Mouse (Mus musculus) embryonic facial prominence, embryonic 15.5 days (tissue): ENCODE measurements around the gene Cxcr2. TPM values are rescaled to one million over a fixed set of nuclear protein-coding genes. Genes with fewer than 3 reads are reported as not detected.
"Not testable (repeated sequence)": the region's sequence is repeated elsewhere in the genome, so short reads cannot be mapped to it uniquely, and the experiment has no call there.

Experiments
- ATAC-seq: fragments of 200-750 bp; cut with Nextera tagmentation; 2 replicates; pipeline ENCODE4 v1.8.0; 2017; ENCODE audit warnings: low read depth, moderate TSS enrichment; ENCODE audit not compliant: insufficient number of reproducible peaks, low FRiP score, low TSS enrichment
- H3K27ac ChIP-seq: fragments of 300-500 bp; sonication (generic); replicated peaks from 2 replicates; pipeline ENCODE4 v1.5.1; 2015; ENCODE audit warnings: mild to moderate bottlenecking, inconsistent platforms
- H3K27me3 ChIP-seq: fragments of 300-500 bp; sonication (generic); 2 replicates; pipeline ENCODE4 v1.6.1; 2015; ENCODE audit warnings: inconsistent platforms
- H3K36me3 ChIP-seq: fragments of 300-500 bp; sonication (generic); 2 replicates; pipeline ENCODE4 v1.6.1; 2015; ENCODE audit warnings: mild to moderate bottlenecking, inconsistent platforms
- H3K4me1 ChIP-seq: fragments of 300-500 bp; sonication (generic); 2 replicates; pipeline ENCODE4 v1.6.1; 2015; ENCODE audit warnings: inconsistent platforms
- H3K4me2 ChIP-seq: fragments of 300-500 bp; sonication (generic); replicated peaks from 2 replicates; pipeline ENCODE4 v1.6.1; 2015; ENCODE audit warnings: mild to moderate bottlenecking, inconsistent platforms
- H3K4me3 ChIP-seq: fragments of 300-500 bp; sonication (generic); replicated peaks from 2 replicates; pipeline ENCODE4 v1.5.1; 2015; ENCODE audit warnings: mild to moderate bottlenecking, inconsistent platforms
- H3K9ac ChIP-seq: fragments of 300-500 bp; sonication (generic); 2 replicates; pipeline ENCODE4 v1.6.1; 2015; ENCODE audit warnings: inconsistent platforms
- H3K9me3 ChIP-seq: fragments of 300-500 bp; sonication (generic); replicated peaks from 2 replicates; pipeline ENCODE4 v1.6.1; 2016; ENCODE audit warnings: inconsistent platforms
- WGBS: fragments of 180-500 bp; shearing (Covaris S2); methylation state at CpG from one replicate; pipeline ENCODE4 v1.1.7; 2015; 5-methylcytosine and 5-hydroxymethylcytosine counted together
- polyA plus RNA-seq: library from polyadenylated mRNA; unstranded; fragments of >200 nt; fragmentation: Nextera tagmentation; extraction: Ambion mirVana; gene quantifications from 2 replicates; pipeline ENCODE4 v1.2.1, GENCODE M21; 2015

Cxcr2 gene
- polyA plus RNA-seq, 1 experiment from 2014 or later, result 0.37 TPM

DNA sequence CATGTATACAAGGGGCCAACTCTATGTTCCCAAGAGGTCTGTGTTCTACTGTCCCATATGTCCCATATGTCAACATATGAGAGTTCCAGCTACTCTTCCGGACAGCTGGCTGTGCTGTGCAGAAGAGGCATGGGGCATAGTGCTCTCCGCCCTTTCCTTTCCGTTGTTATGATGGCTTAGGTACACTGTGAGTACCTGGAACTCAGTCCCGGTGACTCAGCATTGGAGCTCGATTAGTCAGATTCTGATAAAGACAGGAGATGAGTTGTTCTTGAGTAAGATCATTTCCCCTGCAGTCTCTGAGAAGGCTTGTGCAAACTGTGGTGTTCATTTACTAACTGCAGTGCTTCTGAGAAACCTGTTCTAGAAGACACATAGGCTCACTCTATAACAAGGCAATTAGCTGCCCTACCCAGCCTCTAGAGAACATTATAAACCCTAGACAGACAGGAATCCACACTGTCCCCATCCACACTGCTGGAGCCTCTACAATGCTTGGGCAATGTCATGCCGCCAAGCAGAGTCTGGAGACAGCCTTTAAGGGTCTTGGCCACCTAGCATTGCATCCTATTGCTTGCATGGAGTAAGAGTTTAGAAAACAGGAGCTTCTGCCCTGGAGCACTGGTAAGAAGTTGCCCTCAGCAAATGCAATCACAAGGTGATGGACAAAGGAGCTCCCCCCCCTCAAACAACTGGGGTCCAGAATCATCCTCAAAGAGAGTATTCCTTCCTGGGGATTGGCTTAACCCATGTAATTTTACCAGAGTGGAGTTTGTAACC lies 4.5 kb upstream of the Cxcr2 start:
- Histone ChIP-seq H3K27ac (no peak overlapping the region), H3K36me3 (no peaks in the 10 kb centered on the region), H3K4me1 (no peaks in the 10 kb centered on the region), H3K4me2 (no peak overlapping the region), H3K4me3 (no peak overlapping the region), H3K27me3 (no peaks in the 10 kb centered on the region), H3K9ac (no peak overlapping the region), H3K9me3 (no peaks in the 10 kb centered on the region)
- no peak for ATAC-seq
- WGBS, result 83% methylated on average over 6 of the region's 6 CpGs

DNA sequence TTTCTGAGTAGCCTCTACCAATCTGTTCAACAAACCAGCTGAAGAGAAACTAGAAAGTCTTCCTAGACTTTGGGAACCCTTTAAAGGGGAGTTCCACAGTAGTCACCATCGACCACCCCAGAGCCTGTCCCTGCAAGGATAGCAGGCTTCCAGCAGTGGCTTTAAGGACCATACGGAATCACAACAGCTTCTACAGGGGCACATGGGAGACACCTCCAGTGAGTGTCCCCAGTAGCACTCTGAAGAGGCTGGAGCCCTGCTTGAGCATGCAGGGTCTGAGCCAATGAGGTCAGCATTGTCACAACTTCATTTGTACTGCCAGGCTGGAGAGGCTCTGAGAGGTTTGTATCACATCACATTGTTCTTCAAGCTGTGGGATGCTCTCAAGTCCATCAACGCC lies 3.7 kb upstream of the Cxcr2 start:
- H3K27me3 ChIP-seq, result no peaks in the 10 kb centered on the region
- H3K27ac ChIP-seq, result no peak overlapping the region
- H3K36me3 ChIP-seq, result no peaks in the 10 kb centered on the region
- ATAC-seq, result no peak
- no peaks in the 10 kb centered on the region for H3K9me3 ChIP-seq
- 80% methylated on average over 3 of the region's 3 CpGs for WGBS
- H3K4me1 ChIP-seq, result no peaks in the 10 kb centered on the region
- H3K4me2 ChIP-seq, result no peak overlapping the region
- H3K4me3 ChIP-seq, result no peak overlapping the region
- H3K9ac ChIP-seq, result no peak overlapping the region

- Histone ChIP-seq H3K27ac (no peak overlapping the region), H3K4me2 (no peak overlapping the region), H3K4me1 (no peaks in the 10 kb centered on the region), H3K9me3 (no peaks in the 10 kb centered on the region), H3K27me3 (no peaks in the 10 kb centered on the region), H3K36me3 (no peaks in the 10 kb centered on the region), H3K9ac (no peak overlapping the region), H3K4me3 (no peak overlapping the region)
- ATAC-seq, result no peak
- WGBS, result 74% methylated on average over 3 of the region's 3 CpGs
Measured at GRCm38 (mm10) chr1:74151091-74151490, 2.7 kb upstream of the Cxcr2 start.

- WGBS, result 76% methylated on average over 6 of the region's 6 CpGs
- ATAC-seq, result no peak
- no peak overlapping the region for H3K9ac ChIP-seq
- no peak overlapping the region for H3K4me3 ChIP-seq
- no peaks in the 10 kb centered on the region for H3K9me3 ChIP-seq
- no peaks in the 10 kb centered on the region for H3K36me3 ChIP-seq
- H3K27me3 ChIP-seq, result no peaks in the 10 kb centered on the region
- H3K4me1 ChIP-seq, result 0 out of 2 replicates have a peak, but pooled peaks cover 5% of the 10 kb centered on the region
- H3K27ac ChIP-seq, result no peak overlapping the region
- no peak overlapping the region for H3K4me2 ChIP-seq
Measured at GRCm38 (mm10) chr1:74155435-74156012, 1.7 kb downstream of the Cxcr2 start.

DNA sequence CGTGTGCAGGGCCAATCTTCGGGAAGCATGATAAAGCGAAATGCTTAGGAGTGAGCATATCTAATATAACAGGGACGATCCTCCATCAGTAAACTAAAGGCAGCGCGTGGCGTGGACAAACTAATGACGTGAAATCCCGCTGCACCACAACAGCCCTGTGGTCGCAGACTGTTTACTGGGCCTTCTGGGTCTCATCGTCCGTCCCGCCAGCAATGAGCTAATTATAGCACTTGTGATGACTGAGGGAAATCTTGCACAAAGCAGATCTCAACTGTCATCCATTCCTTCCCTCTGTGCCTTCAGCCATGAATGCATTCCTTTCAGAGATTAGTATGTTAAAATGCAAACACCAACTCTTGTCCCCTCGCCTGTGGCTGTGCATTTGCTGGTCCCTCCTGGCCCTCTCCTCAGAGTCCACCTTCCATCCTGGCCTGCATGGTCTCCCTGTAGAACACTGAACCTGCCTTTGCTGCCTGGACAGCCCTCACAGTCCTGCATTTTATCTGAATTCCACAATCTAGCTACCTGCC lies 2.7 kb downstream of the Cxcr2 start:
- no peak overlapping the region for H3K27ac ChIP-seq
- 0 out of 2 replicates have a peak, but pooled peaks cover 5% of the 10 kb centered on the region for H3K4me1 ChIP-seq
- no peak overlapping the region for H3K9ac ChIP-seq
- H3K4me2 ChIP-seq, result no peak overlapping the region
- H3K27me3 ChIP-seq, result no peaks in the 10 kb centered on the region
- ATAC-seq, result no peak
- no peaks in the 10 kb centered on the region for H3K9me3 ChIP-seq
- no peaks in the 10 kb centered on the region for H3K36me3 ChIP-seq
- no peak overlapping the region for H3K4me3 ChIP-seq
- WGBS, result 62% methylated on average over 14 of the region's 14 CpGs

DNA sequence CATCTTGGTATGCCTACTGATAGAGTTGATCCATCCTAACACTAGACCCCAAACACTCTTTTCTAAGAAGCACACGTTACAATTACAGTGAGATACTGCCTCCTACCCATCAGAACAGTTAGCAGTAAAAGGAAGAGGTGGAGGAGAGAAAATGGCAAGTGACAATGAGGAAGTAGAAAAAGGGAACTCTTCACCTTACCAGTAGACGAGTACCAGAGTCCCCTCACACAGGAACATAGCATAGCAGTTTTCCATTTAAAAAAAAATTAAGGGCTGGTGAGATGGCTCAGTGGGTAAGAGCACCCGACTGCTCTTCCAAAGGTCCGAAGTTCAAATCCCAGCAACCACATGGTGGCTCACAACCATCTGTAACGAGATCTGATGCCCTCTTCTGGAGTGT lies 5.8 kb downstream of the Cxcr2 start:
- not testable (repeated sequence) for H3K4me3 ChIP-seq, ATAC-seq, H3K9ac ChIP-seq, H3K27ac ChIP-seq, H3K36me3 ChIP-seq, H3K4me1 ChIP-seq, H3K9me3 ChIP-seq, H3K27me3 ChIP-seq, H3K4me2 ChIP-seq
- 78% methylated on average over 5 of the region's 5 CpGs for WGBS

DNA sequence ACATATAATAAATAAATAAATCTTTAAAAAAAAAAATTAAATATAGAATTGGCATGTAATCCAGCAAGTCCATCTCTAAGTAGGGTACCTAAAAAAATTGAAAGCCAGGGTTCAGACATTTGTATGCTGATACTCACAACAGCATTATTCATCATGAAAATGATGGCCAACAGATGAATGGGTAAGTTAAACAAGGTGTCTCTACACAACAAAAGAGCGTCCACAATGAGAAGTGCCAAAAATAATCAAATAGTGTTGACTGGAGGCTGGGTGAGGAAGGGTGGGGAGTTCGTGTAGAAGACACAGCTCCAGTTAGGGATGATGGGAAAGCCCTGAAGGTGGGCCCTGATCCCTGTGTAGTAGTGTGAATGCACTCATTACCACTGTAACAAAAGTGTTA lies 6.2 kb downstream of the Cxcr2 start:
- Histone ChIP-seq H3K9ac (no peak overlapping the region), H3K27me3 (no peaks in the 10 kb centered on the region), H3K4me3 (no peak overlapping the region), H3K9me3 (no peaks in the 10 kb centered on the region), H3K27ac (no peak overlapping the region), H3K4me1 (0 out of 2 replicates have a peak, but pooled peaks cover 5% of the 10 kb centered on the region), H3K36me3 (no peaks in the 10 kb centered on the region), H3K4me2 (no peak overlapping the region)
- WGBS, result 83% methylated on average over 2 of the region's 2 CpGs
- ATAC-seq, result no peak

DNA sequence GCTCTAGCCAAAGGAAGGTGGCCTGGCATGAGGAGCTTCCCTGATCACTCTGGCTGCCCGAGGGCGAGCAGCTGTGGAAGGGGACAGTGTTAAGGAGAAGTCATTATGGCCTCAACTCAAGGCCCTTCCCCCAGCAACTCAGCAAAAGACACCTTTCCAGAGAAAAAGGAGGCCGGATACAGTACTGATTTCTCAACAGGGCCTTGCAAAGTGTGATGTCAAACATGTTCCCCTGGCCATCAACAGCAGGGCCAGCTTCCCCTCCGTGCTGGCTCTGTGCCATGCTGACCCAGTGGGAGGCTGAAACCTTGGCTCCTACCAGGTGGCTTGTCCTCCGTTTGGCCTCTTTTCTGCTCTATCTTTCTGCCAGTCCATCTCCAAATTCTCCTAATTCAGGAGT lies 13.3 kb downstream of the Cxcr2 start:
- no peak overlapping the region for H3K4me3 ChIP-seq
- H3K4me1 ChIP-seq, result no peaks in the 10 kb centered on the region
- no peak for ATAC-seq
- no peak overlapping the region for H3K27ac ChIP-seq
- 82% methylated on average over 5 of the region's 5 CpGs for WGBS
- no peaks in the 10 kb centered on the region for H3K36me3 ChIP-seq
- no peak overlapping the region for H3K4me2 ChIP-seq
- no peak overlapping the region for H3K9ac ChIP-seq
- H3K27me3 ChIP-seq, result no peaks in the 10 kb centered on the region
- H3K9me3 ChIP-seq, result no peaks in the 10 kb centered on the region

DNA sequence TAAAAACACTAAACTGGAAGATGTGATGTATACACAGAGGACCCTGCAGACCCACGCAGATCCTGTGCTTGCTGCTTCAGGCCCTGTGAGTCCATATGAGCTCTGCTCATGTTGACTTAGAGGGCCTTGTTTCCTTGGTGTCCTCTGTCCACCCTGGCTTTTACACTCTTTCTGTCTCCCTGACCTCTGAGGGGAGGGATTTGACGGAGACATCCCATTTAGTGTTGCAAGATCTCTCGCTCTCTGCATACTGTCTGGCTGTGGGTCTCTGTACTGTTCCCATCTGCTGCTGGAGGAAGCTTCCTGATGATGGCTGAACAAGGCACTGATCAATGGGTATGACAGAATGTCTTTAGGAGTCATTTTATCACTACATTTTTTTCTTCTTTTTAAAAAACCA lies 15.9 kb downstream of the Cxcr2 start:
- ATAC-seq, result no peak
- Histone ChIP-seq H3K9me3 (no peaks in the 10 kb centered on the region), H3K4me1 (no peaks in the 10 kb centered on the region), H3K27ac (no peak overlapping the region), H3K36me3 (no peaks in the 10 kb centered on the region), H3K4me2 (no peak overlapping the region), H3K4me3 (no peak overlapping the region), H3K27me3 (no peaks in the 10 kb centered on the region), H3K9ac (no peak overlapping the region)
- WGBS, result 92% methylated on average over 3 of the region's 3 CpGs

DNA sequence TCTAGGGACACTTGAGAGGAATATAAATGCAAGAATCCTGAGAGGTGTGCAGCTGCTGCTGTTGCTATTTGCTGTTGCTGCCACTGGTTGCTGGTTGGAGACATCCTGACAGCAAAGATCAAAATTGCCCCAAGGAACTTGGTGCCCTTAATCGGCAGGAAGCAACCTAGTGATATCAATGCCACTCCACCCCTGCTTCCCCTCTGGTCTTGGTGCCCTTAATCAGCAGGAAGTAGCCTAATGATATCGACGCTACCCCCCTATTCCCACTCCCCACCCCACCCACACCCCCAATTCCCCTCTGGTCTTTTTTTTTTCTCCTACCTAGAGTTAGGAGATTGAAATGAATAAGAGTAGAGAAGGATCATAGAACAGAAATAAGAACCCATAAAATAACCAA lies 18.9 kb downstream of the Cxcr2 start:
- no peak for ATAC-seq
- Histone ChIP-seq H3K36me3 (no peaks in the 10 kb centered on the region), H3K4me1 (no peaks in the 10 kb centered on the region), H3K9me3 (no peaks in the 10 kb centered on the region), H3K4me2 (no peak overlapping the region), H3K27me3 (no peaks in the 10 kb centered on the region), H3K9ac (no peak overlapping the region), H3K4me3 (no peak overlapping the region), H3K27ac (no peak overlapping the region)
- 62% methylated on average over 3 of the region's 3 CpGs for WGBS

GRCm38 (mm10) chr1:74175731-74176130 lies 21.9 kb downstream of the Cxcr2 start:
- Histone ChIP-seq H3K9me3 (no peaks in the 10 kb centered on the region), H3K4me1 (peaks cover 8% of the 10 kb centered on the region; the same call in 1 of the 2 replicates), H3K27ac (no peak overlapping the region), H3K36me3 (no peaks in the 10 kb centered on the region), H3K27me3 (no peaks in the 10 kb centered on the region), H3K9ac (no peak overlapping the region), H3K4me3 (no peak overlapping the region), H3K4me2 (no peak overlapping the region)
- WGBS, result 65% methylated on average over 4 of the region's 4 CpGs
- no peak for ATAC-seq
